Mouse (Mus musculus): Measurements from ENCODE around the gene Cep72. TPM values are rescaled to one million over a fixed set of nuclear protein-coding genes. Genes with fewer than 3 reads are reported as not detected.
"Not testable (repeated sequence)": the region's sequence is repeated elsewhere in the genome, so short reads cannot be mapped to it uniquely, and the experiment has no call there.

Gene Cep72
- total RNA-seq, 2 experiments from 2014 or later = 2.1 to 5.0 TPM

DNA sequence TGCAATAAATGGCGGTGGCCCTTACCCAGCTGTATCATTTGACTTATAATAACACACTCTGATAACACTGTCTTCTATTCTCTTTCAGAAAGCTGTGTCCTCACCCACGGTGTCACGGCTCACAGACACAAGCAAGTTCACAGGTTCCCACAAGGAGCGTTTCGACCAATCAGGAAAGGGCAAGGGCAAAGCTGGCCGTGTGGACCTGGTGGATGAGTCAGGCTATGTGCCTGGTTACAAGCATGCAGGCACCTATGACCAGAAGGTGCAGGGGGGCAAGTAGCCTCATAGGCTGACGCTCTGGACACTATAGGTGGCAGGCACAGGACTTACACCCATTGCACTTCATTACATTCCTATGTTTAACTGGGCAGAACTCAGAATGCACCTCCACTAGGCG is 31.0 kb downstream of the Cep72 start:
- no peak for DNase-seq (ENCODE audit: low spot score in 2 of 2)

DNA sequence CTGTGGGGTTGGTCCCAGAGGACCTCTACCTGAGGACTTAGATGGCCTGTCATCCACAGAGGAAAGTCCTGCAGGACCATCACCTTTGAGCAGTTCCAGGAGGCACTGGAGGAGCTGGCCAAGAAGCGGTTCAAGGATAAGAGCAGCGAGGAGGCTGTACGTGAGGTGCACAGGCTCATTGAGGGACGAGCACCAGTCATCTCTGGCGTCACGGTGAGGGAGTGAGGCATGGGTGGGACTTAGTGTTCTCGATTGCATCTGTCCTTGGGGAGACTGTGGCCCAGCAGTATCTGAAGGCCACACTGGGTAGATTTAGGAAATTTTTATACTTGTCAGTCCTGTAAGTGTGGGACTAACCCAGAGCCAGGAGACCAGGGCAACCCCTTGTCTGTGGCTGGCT is 31.4 kb downstream of the Cep72 start:
- no peak for DNase-seq (ENCODE audit: low spot score in 2 of 2)

DNA sequence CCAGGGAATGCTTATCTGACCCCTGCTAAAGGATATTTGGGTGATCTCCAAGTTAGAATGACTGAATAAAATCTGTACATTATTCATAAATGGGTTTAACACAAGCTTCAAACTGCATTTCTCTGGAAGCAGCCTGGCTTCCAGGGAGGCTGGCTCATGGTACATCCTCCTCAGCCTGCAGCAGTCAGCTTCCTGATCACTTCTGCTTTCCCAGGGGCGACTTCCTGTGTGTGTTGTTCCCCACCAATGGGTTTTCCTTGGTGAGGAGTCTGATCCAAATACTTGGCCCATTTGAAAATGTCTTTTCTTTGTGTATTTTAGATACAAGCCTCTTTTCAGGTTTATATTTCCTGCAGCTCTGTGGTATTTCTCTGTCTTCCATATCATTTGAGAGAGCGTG is 33.1 kb downstream of the Cep72 start:
- no peak for DNase-seq (ENCODE audit: low spot score in 2 of 2)

DNA sequence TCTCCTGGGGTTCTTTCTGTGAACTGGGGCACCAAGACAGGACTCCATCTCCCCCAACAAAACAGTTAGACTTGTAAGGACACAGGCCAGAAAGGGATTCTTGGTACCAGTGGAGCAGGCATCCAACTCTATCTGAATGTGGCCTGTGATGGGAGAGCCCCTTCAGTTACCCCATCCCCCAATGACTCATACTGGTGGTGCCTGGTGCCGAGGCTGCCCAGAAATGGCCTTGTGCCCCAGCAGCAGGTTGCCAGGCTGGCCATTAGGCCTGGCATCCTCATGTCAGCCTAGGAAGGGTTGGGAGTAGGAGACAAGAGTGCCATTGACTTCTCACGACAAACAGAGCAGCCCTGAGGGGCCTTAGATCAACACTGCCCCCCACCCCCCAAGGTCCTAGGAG is 34.0 kb downstream of the Cep72 start:
- DNase-seq (ENCODE audit: low spot score in 2 of 2) = no peak

DNA sequence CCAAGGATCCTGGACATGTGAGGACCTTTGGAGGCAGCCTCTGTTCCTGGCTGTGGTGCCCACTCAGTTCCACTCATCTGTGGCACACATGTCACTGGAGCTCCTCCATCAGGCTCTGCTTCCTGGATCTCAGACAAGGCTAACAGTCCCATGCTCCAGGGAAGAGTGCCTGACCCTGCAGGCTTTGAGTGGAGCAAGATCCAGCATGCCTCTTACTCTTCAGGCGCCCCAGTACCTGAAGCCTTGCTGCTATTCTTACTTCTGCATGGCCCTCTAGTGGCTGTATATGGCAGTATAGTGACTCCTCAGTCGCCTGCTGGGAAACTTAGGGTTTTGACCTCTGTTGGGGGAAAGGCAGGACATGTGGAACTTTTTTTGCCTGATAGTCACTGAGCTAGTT is 35.9 kb downstream of the Cep72 start:
- DNase-seq (ENCODE audit: low spot score in 2 of 2) = peak in 1 of 2 experiments; percentile 42

DNA sequence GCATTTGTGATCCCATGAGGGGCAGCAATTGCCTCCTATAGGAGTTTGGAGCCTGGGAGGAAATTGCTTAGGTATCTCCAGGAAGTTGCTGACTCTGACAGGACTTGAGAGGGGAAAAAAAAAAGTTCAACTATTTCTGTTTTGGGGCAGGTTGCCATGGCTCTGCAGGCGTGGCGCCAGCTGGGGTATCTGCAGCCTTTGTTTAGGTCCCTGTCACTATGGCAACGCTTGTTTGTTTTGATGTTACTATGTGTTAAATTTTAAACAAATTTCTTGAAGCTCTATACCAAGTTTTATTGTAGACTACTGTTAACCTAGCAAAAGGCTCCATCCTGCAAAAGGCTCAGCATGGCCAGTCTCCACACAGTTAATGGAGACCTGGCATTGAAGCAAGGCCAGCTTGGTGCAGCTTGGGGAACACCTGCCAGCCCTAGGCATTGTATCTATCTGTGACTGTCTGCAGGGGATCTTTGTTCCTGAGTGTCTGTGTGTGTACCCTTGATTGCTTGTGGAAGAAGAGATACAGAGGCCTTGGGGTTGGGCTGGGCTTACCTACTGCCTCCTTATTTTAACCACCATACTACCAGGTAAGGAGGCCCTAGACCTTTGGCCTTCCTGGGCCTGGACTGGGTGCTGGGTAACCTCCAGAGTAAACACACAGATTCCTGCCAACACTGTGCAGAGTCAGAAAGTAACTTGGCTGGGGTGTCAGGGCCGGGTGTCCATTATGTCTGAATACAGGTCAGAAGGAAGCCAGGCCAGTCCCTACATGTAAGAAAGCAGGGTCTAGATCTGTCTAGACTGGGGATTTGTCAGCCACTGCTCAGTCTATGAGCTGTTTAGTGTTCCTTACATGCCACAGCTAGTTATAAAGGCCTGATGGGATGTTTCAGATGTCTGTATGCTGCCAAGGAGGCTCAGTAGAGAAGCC is 36.7 kb downstream of the Cep72 start:
- DNase-seq (ENCODE audit: low spot score in 2 of 2) = no peak

DNA sequence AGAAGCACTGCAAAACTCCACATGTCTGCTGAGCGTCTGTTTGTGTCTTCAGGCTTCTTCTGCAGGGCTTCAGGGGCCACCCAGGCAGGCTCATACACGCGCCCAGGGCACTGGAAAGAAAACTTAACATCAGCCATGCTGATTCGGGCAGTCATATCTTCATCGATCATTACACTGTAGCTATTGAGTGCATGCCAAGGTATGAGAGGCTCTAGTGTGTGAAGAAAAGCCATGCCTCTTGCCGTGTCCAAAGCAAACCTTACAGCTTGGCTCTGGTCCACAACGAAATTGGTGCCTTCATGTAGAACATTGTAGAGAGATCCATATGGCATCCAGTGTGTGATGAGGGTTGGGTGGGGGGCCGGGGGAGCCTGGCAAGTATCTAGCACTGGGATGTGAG is 43.1 kb downstream of the Cep72 start:
- DNase-seq (ENCODE audit: low spot score in 2 of 2) = not testable (repeated sequence)

DNA sequence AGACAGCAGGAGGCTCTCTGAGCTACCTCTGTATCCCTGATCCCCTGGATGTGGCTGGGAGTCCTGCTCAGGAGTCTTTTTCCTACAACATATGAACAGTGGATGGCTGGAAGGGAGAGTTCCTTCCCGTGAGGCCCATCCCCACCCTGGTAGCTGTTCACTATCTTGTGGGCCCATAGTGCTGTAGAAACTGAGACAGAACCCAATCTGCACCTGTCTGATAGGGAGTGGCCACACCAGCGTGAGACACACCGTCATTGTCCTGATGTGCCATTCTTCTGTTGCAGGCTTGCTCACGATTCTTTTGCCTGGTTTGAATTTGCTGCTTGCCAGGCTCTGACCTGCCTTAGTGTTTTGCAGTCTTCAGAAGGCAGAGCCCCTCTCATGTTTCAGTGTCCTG is 44.7 kb downstream of the Cep72 start:
- DNase-seq (ENCODE audit: low spot score in 2 of 2) = no peak

DNA sequence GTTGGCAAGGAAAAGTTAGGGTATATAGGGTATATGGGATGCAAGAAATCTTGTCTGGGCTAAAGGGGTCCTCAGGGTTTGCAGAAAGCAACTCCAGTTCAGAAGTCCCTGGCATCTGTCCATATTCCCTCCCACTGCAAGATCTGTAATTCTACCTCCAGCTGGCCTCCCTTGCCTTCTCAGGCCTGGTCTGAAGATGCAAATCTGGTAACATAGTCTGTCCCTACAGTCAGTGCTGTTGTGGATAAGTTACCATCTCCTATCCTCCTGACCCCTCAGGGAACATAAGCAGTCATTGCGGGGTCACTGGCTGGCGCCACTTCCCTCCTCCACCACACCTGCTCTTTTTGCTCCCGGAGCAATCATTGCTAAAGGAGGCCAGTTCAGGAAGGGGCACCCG is 46.2 kb downstream of the Cep72 start:
- DNase-seq (ENCODE audit: low spot score in 2 of 2) = no peak

DNA sequence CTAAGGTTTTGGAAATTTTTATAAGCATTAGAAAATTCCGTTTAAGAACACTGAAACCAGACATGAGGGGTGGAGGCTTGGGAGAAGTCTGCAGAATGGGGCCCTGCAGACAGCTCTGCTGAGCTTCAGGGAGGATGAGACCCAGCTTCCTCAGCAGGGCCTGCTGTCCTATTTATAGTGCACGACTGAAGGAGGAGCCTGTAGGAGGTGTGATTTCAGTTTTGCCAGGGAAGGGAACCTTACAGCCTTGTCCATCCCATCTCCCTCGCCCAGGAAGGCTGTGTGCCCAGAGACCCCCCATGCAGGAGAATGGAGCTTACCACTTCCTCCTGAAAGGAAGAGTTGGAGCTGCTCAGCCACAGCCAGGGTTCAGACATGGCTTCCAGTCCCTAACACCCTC is 51.4 kb downstream of the Cep72 start:
- DNase-seq (ENCODE audit: low spot score in 2 of 2) = no peak

DNA sequence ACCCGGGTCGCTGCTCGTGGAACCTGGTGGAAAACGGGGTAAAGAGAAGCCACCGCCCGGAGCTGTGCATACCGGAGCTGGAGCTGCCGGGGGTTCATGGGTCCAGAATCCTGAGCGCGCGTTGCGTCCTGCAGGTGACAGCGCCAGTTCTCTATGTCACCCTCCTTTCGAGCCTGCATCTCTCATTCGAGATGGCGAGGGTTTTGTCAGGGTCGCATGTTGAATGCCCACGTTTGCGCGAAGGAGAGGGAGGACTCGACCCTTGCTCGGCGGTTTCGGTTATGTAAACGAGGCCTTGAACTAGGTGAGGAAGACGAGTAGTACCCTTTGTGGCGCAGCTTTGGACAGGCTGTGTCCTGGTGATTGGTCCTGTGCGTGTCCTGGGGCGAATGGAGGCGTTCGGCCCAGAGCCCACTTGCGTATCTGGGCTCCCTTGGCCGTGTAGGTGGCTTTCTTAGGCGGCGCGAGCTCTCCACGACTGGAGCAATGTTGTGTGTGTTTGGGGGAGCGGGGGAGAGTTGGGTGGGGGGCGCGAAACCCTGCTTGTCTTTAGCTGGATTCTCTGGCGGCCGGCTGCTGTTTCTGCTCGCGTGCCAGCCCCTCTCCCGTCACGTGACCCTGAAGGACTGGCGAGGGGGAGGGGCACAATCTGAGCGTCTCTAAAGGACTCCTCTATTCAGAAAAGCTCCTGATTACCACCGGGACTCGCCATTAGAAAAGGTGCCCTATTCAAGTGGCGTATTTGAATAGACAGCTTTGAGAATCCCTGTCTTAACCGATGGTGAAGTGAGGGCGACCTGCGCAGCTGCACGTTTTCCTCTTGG is 52.1 kb downstream of the Cep72 start:
- DNase-seq (ENCODE audit: low spot score in 2 of 2) = peak in 1 of 2 experiments; percentile 54

DNA sequence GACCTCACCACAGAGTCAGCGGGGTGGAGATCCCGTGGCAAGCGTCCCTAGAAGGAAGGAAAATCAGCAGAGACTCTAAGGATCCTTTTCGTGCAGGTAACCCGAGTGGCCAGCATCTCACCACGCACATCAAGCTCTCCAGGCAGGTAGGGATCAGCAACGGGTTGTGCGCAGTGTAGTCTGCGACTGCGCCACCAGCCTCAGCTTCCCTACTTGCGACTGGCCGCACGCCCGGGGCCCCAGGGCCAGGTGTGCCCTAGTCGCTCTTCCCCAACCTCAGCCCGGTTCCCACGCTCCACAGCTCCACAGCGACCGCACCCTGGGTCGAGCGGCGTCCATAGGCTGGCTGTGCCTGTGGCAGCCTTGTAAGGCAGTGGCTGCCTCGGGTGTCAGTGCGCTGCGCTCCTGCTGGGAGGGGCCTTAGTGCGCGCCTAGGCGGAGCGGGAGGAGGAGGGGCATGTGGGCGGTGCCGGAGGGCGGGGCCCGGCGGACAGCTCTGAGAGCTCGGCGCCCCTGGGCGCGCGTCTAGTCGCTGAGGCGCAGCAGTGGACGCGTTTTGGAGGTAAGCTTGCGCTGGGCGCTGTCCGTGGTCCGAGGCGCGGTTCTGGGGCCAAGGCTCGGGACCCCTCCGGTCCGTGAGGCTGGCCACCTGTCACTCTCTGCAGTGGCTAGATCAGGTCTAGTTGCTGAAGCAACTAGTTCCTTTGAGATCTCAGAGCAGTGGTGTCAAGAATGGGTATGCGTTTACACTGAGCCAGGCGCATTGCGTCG is 53.0 kb downstream of the Cep72 start, which contains the start of gene Tppp:
Tppp (plus strand) TSS at position 460 of the 771 bp plus-strand sequence.
- peak; percentile 83 to 89 for DNase-seq (ENCODE audit: low spot score in 2 of 2)

DNA sequence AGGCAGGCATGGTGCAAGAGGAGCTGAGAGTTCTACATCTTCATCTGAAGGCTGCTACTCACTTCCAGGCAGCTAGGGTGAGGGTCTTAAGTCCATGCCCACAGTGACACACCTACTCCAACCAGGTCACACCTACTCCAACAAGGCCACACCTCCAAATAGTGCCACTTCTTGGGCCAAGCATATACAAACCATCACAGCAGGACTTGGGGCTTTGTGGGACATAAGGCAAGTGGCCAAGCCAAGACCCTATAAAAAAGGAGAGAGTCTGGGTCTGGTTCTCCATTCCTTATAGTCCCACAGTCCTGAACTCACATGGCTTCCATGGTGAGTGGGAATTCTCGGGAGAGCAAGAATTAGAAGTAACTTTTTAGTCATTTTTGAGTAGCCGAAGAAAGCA is 53.9 kb downstream of the Cep72 start:
- not testable (repeated sequence) for DNase-seq (ENCODE audit: low spot score in 2 of 2)

DNA sequence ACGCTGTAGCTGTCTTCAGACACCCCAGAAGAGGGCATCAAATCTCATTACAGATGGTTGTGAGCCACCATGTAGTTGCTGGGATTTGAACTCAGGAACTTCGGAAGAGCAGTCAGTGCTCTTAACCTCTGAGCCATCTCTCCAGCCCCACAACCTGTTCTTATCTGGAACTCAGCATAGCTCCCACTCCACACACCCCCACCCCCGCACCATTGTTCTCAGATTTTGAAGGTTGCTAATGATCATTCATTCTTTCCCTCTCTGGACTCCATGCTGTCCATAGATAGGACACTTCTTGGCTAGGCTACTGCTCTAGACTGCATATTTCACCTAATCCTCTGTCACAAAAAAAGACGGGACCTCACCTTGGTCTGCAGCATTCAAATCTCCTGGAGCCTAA is 55.2 kb downstream of the Cep72 start:
- not testable (repeated sequence) for DNase-seq (ENCODE audit: low spot score in 2 of 2)

DNA sequence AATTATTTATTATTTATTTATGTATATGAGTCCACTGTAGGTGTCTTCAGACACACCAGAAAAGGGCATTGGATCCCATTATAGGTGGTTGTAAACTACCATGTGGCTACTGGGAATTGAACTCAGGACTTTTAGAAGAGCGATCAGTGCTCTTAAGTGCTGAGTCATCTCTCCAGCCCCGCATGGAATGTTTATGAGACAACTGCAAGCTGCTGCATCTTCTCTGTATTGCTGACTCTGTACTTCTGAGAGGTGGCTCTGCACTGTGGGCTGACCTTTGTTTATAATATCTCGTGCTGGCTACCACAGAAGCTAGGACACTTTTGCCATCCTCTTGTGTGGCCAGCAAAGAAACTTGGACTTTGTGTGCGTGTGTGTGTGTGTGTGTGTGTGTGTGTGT is 60.6 kb downstream of the Cep72 start:
- DNase-seq (ENCODE audit: low spot score in 2 of 2) = no peak

DNA sequence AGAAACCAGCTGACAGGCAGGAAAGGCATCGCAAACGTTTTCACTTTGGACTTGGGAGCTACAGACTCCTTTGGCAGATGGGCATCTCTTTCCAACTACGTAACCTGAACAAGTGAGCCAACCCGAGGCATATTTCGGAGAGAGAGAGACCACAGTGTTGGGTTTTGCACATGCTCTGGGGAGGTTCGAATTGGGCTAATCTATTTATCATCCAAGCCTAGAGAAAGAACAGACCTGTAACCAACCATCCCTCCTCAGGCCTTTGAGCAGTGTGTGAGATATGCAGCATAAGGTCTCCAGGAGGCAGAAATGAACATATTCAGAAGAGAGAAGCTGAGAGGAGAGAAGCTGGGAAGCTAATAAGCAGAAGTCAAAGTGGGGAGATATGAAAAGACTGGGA is 61.1 kb downstream of the Cep72 start:
- no peak for DNase-seq (ENCODE audit: low spot score in 2 of 2)

DNA sequence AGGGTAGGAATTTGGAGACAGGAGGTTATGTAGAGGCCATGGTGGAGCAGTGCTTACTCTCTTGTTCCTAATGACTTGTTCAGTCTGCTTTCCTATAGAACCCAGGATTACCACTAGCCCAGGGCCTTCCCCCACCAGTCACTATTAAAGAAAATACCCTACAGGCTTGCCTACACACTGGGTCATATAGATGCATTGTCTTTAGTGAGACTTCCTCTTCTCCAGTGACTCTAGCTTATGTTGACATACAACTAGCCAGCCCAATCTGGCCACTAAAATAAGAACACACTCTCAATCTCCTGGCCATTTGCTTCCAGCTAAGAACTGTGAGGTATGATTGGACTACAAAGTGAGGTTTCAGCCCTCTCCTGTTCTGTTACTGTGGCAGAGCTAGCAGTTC is 61.6 kb downstream of the Cep72 start:
- no peak for DNase-seq (ENCODE audit: low spot score in 2 of 2)

DNA sequence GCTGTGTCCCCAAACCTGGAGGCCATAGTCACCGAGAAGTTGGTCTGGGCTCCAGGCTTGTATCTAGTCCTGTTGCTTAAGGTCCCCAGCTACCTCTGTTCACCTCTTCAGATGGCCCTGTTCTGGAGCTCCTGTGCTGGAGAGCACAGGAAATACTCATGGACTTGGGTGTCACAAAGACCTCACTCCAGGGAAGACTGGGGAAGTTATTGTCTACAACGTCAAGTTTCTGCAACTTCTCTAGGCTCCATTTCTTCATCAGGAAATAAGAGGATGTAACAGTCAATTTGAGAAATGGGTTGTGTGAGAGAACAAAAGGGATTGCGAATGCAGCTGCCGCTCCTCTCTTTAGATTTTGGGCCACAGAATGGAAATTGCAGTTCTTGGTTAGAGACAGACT is 65.6 kb downstream of the Cep72 start:
- DNase-seq (ENCODE audit: low spot score in 2 of 2) = no peak

DNA sequence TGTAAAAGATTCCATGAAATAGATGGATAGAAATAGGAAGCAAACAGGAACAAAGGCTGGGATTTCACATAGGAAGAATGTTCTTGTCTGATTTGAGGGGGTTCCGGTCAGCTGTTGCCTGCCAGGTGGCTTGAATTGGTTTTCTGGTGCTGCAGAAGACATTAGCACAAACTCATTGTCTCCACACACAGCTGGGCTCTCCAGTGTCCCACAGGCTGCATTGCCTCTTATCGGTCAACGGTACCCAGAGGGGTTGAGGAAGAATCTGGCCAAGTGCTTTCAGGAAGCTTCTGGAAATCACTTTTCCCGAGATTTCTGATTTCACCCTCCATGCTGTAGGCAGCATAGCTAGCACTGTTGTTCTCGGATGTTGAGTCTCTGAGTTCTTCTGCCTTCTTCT is 70.8 kb downstream of the Cep72 start:
- DNase-seq (ENCODE audit: low spot score in 2 of 2) = no peak

DNA sequence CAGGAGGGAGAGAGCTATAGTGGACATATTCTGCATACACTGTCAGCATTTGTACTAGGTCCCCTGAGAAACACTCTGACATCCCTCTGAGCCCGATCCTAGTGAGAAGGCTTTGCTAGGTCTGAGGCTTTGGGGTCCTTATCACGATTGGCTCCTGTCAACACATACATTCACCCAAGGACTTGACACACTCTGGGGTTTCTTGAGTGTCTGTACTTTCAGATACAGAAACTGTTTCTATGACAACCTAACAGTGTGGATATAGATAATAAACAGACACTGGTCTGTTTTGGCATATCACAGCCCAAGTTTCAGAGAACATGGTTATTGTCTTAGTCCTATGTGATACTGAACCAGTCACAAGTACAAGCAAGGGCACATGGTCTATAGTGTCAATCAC is 71.3 kb downstream of the Cep72 start:
- DNase-seq (ENCODE audit: low spot score in 2 of 2) = no peak

DNA sequence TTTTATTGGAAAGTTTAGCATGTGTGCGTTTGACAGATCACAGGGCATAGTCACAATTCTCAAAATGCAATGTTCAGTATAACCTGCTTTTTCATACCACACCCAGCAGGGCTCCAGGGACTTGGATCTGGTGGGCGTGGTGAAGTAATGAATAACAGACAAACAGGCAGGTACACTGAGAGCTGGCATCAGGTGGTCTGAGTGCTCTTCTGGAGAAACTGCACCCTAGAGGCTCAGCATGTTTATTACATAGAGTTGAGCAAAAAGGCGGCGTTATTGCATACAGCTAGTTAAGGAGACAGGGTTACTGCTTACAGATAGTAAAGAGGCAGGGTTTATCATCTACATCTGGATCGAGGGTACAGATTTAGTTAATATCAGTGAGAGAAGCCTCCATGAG is 71.8 kb downstream of the Cep72 start:
- no peak for DNase-seq (ENCODE audit: low spot score in 2 of 2)
